Mouse (Mus musculus): ENCODE data around the gene Slc2a5. TPM values are rescaled to one million over a fixed set of nuclear protein-coding genes. Genes with fewer than 3 reads are reported as not detected.
A peak's percentile ranks its signal among the peaks of the same experiment; 100 is the strongest.

Slc2a5 gene
- polyA plus RNA-seq, 1 experiment from 2014 or later, result 1.7 TPM

- Histone ChIP-seq H3K36me3 (no peaks in the 10 kb centered on the region), H3K4me1 (no peaks in the 10 kb centered on the region; the same call in 1 of the 2 replicates), H3K4me2 (replicated peaks) (no peak overlapping the region), H3K9me3 (replicated peaks) (0 out of 2 replicates have a peak, but pooled peaks cover 3% of the 10 kb centered on the region), H3K27ac (replicated peaks) (no peak overlapping the region), H3K9ac (no peak overlapping the region), H3K4me3 (replicated peaks) (no peak overlapping the region), H3K27me3 (no peaks in the 10 kb centered on the region)
- no peak for ATAC-seq (ENCODE audit: insufficient number of reproducible peaks, low FRiP score, low TSS enrichment, low read depth)
- WGBS, result 24% methylated on average over 12 of the region's 12 CpGs
Measured at GRCm38 (mm10) chr4:150144242-150144641, 25.2 kb downstream of the Slc2a5 start.

GRCm38 (mm10) chr4:150146286-150146685, 27.2 kb downstream of the Slc2a5 start:
- Histone ChIP-seq H3K27me3 (no peaks in the 10 kb centered on the region), H3K27ac (replicated peaks) (no peak overlapping the region), H3K4me1 (no peaks in the 10 kb centered on the region; the same call in 1 of the 2 replicates), H3K9me3 (replicated peaks) (0 out of 2 replicates have a peak, but pooled peaks cover 3% of the 10 kb centered on the region), H3K36me3 (no peaks in the 10 kb centered on the region), H3K4me2 (replicated peaks) (no peak overlapping the region), H3K4me3 (replicated peaks) (no peak overlapping the region), H3K9ac (no peak overlapping the region)
- ATAC-seq (ENCODE audit: insufficient number of reproducible peaks, low FRiP score, low TSS enrichment, low read depth), result no peak
- WGBS, result 51% methylated on average over 4 of the region's 4 CpGs

- H3K4me2 ChIP-seq (replicated peaks), result no peak overlapping the region
- no peaks in the 10 kb centered on the region for H3K36me3 ChIP-seq
Measured at GRCm38 (mm10) chr4:150151045-150151444, 32.0 kb downstream of the Slc2a5 start.

GRCm38 (mm10) chr4:150152483-150152882, 33.4 kb downstream of the Slc2a5 start:
- Histone ChIP-seq H3K4me3 (replicated peaks) (no peak overlapping the region), H3K4me2 (replicated peaks) (no peak overlapping the region), H3K27me3 (no peaks in the 10 kb centered on the region), H3K36me3 (no peaks in the 10 kb centered on the region), H3K27ac (replicated peaks) (no peak overlapping the region), H3K4me1 (no peaks in the 10 kb centered on the region), H3K9me3 (replicated peaks) (0 out of 2 replicates have a peak, but pooled peaks cover 3% of the 10 kb centered on the region), H3K9ac (no peak overlapping the region)
- WGBS, result 71% methylated on average over 8 of the region's 8 CpGs
- no peak for ATAC-seq (ENCODE audit: insufficient number of reproducible peaks, low FRiP score, low TSS enrichment, low read depth)

More at GRCm38 (mm10) chr4:150151045-150151444, 32.0 kb downstream of the Slc2a5 start:
- no peaks in the 10 kb centered on the region for H3K27me3 ChIP-seq
- 0 out of 2 replicates have a peak, but pooled peaks cover 3% of the 10 kb centered on the region for H3K9me3 ChIP-seq (replicated peaks)
- no peak overlapping the region for H3K4me3 ChIP-seq (replicated peaks)
- H3K9ac ChIP-seq, result no peak overlapping the region
- no peak overlapping the region for H3K27ac ChIP-seq (replicated peaks)
- H3K4me1 ChIP-seq, result no peaks in the 10 kb centered on the region
- no peak for ATAC-seq (ENCODE audit: insufficient number of reproducible peaks, low FRiP score, low TSS enrichment, low read depth)
- 76% methylated on average over 7 of the region's 7 CpGs for WGBS

- ATAC-seq (ENCODE audit: insufficient number of reproducible peaks, low FRiP score, low TSS enrichment, low read depth), result no peak
- 89% methylated on average over 4 of the region's 4 CpGs for WGBS
- no peaks in the 10 kb centered on the region for H3K36me3 ChIP-seq
Measured at GRCm38 (mm10) chr4:150155301-150155700, 36.2 kb downstream of the Slc2a5 start.

GRCm38 (mm10) chr4:150155731-150156130, 36.6 kb downstream of the Slc2a5 start:
- Histone ChIP-seq H3K4me1 (no peaks in the 10 kb centered on the region), H3K36me3 (no peaks in the 10 kb centered on the region), H3K27ac (replicated peaks) (no peak overlapping the region), H3K9me3 (replicated peaks) (no peaks in the 10 kb centered on the region), H3K4me3 (replicated peaks) (no peak overlapping the region), H3K9ac (no peak overlapping the region), H3K4me2 (replicated peaks) (no peak overlapping the region), H3K27me3 (no peaks in the 10 kb centered on the region)
- 83% methylated on average over 4 of the region's 4 CpGs for WGBS
- ATAC-seq (ENCODE audit: insufficient number of reproducible peaks, low FRiP score, low TSS enrichment, low read depth), result no peak

More at GRCm38 (mm10) chr4:150155301-150155700, 36.2 kb downstream of the Slc2a5 start:
- Histone ChIP-seq H3K27me3 (no peaks in the 10 kb centered on the region), H3K9me3 (replicated peaks) (no peaks in the 10 kb centered on the region), H3K4me2 (replicated peaks) (no peak overlapping the region), H3K27ac (replicated peaks) (no peak overlapping the region), H3K4me1 (no peaks in the 10 kb centered on the region), H3K9ac (no peak overlapping the region), H3K4me3 (replicated peaks) (no peak overlapping the region)

- Histone ChIP-seq H3K4me3 (replicated peaks) (no peak overlapping the region), H3K4me1 (no peaks in the 10 kb centered on the region), H3K4me2 (replicated peaks) (no peak overlapping the region), H3K9ac (no peak overlapping the region), H3K27me3 (no peaks in the 10 kb centered on the region), H3K9me3 (replicated peaks) (no peaks in the 10 kb centered on the region), H3K36me3 (no peaks in the 10 kb centered on the region), H3K27ac (replicated peaks) (no peak overlapping the region)
- ATAC-seq (ENCODE audit: insufficient number of reproducible peaks, low FRiP score, low TSS enrichment, low read depth), result no peak
- WGBS, result 66% methylated on average over 14 of the region's 14 CpGs
Measured at GRCm38 (mm10) chr4:150157348-150157882, 38.3 kb downstream of the Slc2a5 start.

GRCm38 (mm10) chr4:150159458-150159857, 40.4 kb downstream of the Slc2a5 start:
- WGBS, result 88% methylated on average over 2 of the region's 2 CpGs

GRCm38 (mm10) chr4:150162561-150163169, 43.6 kb downstream of the Slc2a5 start:
- Histone ChIP-seq H3K27ac (replicated peaks) (no peak overlapping the region), H3K4me1 (no peaks in the 10 kb centered on the region), H3K27me3 (no peaks in the 10 kb centered on the region), H3K9ac (no peak overlapping the region), H3K4me2 (replicated peaks) (no peak overlapping the region), H3K4me3 (replicated peaks) (no peak overlapping the region), H3K9me3 (replicated peaks) (no peaks in the 10 kb centered on the region), H3K36me3 (no peaks in the 10 kb centered on the region)
- ATAC-seq (ENCODE audit: insufficient number of reproducible peaks, low FRiP score, low TSS enrichment, low read depth), result no peak
- WGBS, result 73% methylated on average over 13 of the region's 13 CpGs

More at GRCm38 (mm10) chr4:150159458-150159857, 40.4 kb downstream of the Slc2a5 start:
- ATAC-seq (ENCODE audit: insufficient number of reproducible peaks, low FRiP score, low TSS enrichment, low read depth), result no peak
- Histone ChIP-seq H3K4me2 (replicated peaks) (no peak overlapping the region), H3K27ac (replicated peaks) (no peak overlapping the region), H3K9ac (no peak overlapping the region), H3K9me3 (replicated peaks) (no peaks in the 10 kb centered on the region), H3K4me1 (no peaks in the 10 kb centered on the region), H3K27me3 (no peaks in the 10 kb centered on the region), H3K36me3 (no peaks in the 10 kb centered on the region), H3K4me3 (replicated peaks) (no peak overlapping the region)

GRCm38 (mm10) chr4:150164875-150165274, 45.8 kb downstream of the Slc2a5 start:
- 36% methylated on average over 13 of the region's 13 CpGs for WGBS
- H3K27me3 ChIP-seq, result no peaks in the 10 kb centered on the region
- H3K9ac ChIP-seq, result no peak overlapping the region
- H3K4me1 ChIP-seq, result no peaks in the 10 kb centered on the region
- H3K27ac ChIP-seq (replicated peaks), result no peak overlapping the region
- H3K4me2 ChIP-seq (replicated peaks), result peak overlapping the region; percentile 4; the same call in 1 of the 2 replicates
- H3K9me3 ChIP-seq (replicated peaks), result no peaks in the 10 kb centered on the region
- no peaks in the 10 kb centered on the region for H3K36me3 ChIP-seq
- H3K4me3 ChIP-seq (replicated peaks), result no peak overlapping the region
- ATAC-seq (ENCODE audit: insufficient number of reproducible peaks, low FRiP score, low TSS enrichment, low read depth), result no peak

GRCm38 (mm10) chr4:150168406-150168805, 49.3 kb downstream of the Slc2a5 start:
- H3K4me3 ChIP-seq (replicated peaks), result no peak overlapping the region

More at GRCm38 (mm10) chr4:150168406-150168805, 49.3 kb downstream of the Slc2a5 start:
- no peak overlapping the region for H3K4me2 ChIP-seq (replicated peaks)
- no peak overlapping the region for H3K27ac ChIP-seq (replicated peaks)
- no peaks in the 10 kb centered on the region for H3K4me1 ChIP-seq
- no peaks in the 10 kb centered on the region for H3K36me3 ChIP-seq
- no peak for ATAC-seq (ENCODE audit: insufficient number of reproducible peaks, low FRiP score, low TSS enrichment, low read depth)
- H3K9me3 ChIP-seq (replicated peaks), result no peaks in the 10 kb centered on the region
- H3K27me3 ChIP-seq, result no peaks in the 10 kb centered on the region
- 72% methylated on average over 10 of the region's 10 CpGs for WGBS
- H3K9ac ChIP-seq, result no peak overlapping the region

Measured in embryonic facial prominence, embryonic 15.5 days (tissue).